Mouse (Mus musculus): ENCODE data around the gene Grcc10.

The Grcc10 gene

DNA sequence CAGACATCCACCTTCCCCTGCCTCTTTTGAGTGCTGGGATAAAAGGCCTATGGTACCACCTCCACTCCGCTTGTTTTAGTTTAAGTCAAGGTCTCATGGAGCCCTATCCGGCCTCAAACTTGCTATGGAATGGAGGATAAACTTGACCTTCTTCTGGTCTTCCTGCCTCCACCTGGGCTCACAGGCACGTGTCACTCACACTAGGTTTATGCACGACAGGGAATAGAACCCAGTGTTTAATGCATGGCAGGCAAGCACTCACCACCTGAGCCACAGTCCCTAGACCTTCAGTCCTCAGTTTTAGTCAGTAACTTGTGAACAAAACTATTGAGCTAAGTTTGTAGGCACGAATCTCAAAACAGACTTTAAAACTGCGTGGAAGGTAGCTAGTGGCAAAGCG lies 10.1 kb downstream of the Grcc10 start:
- no peak for DNase-seq (ENCODE audit: extremely low spot score)

DNA sequence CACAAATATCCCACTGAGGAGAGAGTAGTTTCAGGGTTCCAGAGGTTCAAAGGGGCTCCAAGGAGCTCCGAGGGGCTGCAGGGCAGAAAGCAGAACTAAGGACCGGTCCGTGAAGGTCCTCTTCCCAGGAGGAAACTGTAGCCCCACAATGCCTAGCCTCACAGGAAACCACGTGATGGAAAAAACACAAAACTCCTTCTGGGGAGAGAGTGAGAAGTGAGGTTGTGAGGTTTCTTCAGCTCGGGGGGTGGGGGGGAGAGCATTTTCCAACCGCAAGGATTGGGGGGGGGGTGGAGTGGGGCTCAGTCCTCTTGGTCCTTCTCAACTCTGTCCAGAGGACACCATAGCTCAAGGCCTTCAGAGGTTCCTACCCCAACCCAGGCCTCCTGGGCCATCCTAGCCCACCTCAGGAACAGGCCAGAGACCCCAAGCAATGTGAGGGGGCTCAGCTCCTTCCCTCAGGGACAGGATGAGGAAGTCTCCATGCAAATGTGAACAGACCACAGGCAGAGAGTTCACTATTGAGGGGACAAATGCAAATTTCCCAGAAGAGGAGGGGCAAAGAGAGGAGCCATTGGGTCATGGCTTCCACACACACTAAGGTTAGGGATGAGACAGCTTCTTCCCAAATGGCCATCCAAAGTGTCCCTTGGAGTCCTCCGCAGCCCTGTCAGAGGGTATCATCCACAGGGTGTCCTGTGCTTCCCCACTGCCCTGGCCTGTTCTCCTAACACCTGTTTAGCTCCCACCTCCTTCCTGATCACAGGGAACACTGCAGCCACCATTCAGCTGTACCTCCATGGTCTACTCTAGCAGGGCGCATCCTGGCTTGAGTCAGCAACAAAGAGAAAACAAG lies 11.1 kb downstream of the Grcc10 start:
- DNase-seq (ENCODE audit: extremely low spot score): no peak

DNA sequence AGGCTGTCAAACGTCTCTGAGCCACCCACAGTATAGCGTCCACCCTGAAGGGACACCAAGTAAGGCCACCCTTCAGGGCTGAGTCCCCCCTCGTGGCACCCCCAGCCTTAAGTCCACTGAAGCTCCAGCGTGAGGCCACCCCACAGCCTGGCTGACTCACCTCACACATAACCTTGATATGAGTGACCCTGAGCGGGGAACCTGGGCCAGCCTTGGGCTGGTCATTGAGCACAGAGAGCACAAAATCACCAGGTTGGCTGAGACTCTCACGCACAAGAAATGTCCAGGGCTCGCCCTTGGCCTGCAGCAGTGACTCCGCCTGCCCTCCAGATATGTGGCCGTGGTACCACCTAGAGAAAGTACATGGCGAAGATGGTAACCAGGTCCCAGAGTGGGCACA lies 12.6 kb downstream of the Grcc10 start:
- DNase-seq (ENCODE audit: extremely low spot score): no peak

DNA sequence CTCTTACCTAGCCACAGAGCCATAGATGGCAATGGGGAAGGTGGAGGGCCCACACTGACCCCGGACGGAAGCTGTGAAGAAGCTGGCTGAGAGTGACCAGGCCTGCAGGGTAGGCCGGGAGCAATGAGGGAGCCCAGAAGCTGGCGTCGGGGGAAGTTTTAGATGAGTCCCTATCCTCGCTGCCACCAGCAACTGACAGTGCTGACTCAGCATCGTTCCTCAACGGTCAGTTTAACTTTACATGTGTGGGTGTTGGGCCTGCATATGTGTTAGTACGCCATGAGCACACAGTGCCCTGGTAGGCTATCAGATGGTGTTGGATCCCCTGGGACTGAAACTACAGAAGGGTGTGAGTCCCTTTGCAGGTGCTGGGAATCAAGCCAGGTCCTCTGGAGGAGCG lies 16.7 kb downstream of the Grcc10 start:
- DNase-seq (ENCODE audit: extremely low spot score): no peak

DNA sequence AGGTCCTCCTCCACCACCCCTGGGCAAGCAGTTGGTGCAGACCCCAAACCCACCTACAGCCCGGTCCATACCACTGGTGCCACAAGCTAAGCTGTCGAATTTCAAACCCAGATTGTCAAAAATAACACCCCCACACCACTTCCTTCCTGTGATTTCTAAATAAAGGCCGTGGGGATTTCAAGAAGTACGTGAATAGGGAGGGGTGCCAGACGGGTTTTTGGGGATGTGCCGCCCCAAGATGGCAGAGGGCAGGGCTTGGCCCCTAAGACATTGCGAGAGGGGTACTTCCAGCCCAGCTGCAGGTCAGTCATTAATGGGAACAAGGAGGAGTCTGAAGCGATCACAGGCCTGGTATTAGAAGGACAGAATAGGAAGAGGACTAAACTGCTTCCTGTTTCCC lies 17.6 kb downstream of the Grcc10 start:
- DNase-seq (ENCODE audit: extremely low spot score): no peak

DNA sequence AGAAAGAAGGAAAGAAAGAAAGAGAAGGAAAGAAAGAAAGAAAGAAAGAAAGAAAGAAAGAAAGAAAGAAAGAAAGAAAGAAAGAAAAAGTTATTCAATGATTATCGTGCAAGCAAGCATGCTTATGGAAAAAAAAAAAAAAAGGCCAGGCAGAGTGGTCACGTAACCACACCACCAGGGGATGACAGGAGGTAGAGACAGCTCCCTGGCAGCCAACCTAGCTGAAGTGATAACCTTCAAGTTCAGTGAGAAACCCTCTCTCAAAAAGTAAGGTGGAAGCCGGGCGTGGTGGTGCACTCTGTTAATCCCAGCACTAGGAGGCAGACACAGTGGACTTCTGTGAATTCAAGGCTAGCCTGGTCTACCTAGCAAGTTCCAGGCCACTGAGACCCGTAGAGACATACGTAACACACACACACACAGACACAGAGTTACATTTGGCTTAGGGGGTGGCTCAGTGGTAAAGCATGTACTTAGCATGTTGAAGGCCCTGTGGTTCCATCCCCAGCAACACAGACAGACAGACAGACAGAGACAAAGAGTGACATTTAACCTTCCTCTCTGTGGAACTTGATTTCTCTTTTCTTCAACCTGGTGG lies 18.2 kb downstream of the Grcc10 start:
- no peak for DNase-seq (ENCODE audit: extremely low spot score)

DNA sequence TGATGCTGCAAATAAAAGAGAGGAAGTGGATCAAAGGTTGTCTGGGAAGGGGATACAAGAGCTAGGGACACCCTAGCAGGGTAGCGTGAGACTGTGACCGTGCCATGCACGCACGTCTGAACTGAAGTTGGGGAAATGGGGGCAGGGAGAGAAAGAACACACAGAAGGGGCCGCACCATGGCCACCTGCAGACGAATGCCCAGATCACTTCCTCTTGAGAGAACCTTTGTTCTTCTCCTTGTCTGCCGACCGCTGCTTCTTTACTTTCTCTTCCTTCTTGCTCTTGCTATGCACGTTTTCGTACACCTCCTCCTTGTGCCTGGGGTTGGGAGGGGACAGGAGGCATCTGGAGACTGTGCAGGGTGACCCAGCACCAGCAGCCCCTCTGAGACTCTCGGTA lies 20.3 kb downstream of the Grcc10 start:
- DNase-seq (ENCODE audit: extremely low spot score): no peak

DNA sequence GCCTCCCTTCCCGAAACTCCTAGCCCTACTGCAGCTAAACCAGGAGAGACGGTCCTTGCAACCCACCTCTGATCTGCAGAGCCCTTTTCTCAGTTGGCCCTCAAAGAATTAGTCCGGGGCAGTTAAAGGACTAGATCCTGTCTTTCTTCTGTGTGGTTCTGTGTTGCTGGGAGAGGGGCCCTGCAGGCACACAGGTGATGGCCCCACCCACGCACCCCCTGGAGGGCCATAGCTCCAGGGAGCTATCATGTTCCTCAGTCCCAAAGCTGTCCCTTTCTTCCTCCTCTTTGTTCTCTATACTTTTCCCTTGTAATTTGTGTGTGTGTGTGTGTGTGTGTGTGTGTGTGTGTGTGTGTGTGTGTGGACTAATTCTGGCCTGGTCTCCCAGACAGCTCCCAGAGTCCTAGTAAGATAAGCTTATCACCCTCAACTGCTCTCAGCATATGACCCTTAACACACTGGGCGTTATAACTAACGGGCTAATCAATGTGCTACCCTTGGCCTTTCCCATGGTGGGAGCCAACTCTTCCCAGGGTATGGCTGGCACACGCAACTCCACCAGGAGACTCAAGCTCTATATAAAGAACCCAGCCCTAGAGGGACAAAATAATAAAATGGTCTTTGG lies 21.7 kb downstream of the Grcc10 start:
- DNase-seq (ENCODE audit: extremely low spot score): no peak

DNA sequence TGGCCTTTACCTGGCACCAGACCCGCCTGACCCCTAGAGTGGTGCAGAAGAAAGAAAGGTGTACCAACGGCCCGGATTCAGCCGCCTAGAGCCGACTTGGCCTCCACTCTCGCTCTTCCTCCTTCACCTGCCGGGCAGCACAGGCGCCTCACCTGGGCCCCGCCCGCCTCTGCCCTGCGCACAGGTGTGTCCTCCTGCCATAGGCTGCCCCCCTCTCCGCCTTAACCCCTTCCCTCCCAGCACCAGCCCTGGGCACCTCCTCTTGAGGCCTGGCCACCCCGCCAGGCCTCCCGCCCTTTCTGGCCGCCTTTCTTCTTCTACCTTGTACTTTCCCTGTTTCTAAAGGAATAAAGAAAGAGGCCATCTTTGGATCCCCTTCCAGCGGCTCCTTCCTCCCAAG lies 22.5 kb downstream of the Grcc10 start:
- no peak for DNase-seq (ENCODE audit: extremely low spot score)

DNA sequence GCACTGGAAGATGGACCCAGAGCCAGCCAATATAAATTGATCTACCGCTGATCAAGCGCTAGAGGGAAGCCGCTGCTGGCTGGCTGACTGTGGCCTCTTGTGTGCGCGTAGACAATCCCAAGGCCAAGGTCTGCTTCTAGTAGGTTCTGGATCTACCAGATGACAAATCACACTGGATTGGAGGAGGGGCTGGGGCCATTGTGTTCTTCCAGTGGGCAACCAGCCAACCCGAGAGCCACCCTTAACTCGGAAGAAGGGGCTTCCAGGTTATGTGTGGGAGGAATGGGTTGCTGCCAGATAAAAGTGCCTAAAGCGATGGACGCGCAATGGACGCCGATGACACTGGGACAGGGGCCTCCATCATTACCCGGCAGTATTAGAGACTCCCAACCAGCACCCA lies 23.2 kb downstream of the Grcc10 start:
- DNase-seq (ENCODE audit: extremely low spot score): no peak

DNA sequence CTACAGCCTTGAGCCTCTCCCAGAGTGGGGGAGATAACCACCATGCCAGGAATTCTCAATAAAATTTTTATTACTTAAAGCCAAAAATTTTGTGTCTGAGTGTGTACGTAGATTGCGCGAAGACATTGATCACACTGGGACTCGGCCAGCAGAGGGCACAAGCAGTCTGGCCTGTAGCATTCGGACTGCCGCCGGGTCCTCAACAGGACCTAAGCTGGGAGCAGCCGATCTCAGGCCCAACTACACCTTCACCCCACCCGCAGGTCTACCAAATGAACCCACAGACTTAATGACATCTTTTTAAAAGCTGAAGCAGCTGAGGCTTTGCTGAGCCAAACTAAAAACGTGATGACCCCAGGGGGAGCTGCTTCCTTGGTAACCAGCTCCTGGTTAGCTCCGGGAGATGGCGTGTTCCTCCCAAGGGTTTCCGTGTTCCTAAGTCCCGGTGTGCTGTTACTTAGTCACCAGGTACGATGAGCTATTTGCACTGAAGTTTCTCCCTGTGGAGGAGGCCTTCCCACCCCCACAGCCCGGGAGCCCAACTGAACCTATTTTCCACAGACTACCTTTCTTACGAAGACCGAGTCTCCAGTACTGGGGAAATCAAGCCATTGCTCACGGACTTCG lies 24.2 kb downstream of the Grcc10 start:
- DNase-seq (ENCODE audit: extremely low spot score): peak; percentile 49

DNA sequence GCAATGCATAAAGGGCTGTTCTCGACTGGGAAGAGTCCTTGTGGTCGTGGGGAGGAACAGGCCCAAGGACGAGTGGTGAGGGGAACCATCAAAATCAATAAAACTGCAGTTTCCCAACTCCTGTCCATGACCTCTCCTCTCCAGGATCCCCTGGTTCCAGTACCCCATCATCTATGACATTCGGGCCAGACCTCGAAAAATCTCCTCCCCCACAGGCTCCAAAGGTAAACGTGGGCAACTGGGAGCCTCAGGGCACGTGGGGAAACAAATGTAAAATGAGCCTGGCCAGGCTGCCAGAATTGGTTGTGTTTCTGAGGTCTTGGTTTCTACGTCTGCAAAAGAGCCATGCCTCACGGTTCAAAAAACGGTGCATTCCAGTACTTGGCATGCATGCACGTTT lies 28.3 kb downstream of the Grcc10 start:
- no peak for DNase-seq (ENCODE audit: extremely low spot score)

DNA sequence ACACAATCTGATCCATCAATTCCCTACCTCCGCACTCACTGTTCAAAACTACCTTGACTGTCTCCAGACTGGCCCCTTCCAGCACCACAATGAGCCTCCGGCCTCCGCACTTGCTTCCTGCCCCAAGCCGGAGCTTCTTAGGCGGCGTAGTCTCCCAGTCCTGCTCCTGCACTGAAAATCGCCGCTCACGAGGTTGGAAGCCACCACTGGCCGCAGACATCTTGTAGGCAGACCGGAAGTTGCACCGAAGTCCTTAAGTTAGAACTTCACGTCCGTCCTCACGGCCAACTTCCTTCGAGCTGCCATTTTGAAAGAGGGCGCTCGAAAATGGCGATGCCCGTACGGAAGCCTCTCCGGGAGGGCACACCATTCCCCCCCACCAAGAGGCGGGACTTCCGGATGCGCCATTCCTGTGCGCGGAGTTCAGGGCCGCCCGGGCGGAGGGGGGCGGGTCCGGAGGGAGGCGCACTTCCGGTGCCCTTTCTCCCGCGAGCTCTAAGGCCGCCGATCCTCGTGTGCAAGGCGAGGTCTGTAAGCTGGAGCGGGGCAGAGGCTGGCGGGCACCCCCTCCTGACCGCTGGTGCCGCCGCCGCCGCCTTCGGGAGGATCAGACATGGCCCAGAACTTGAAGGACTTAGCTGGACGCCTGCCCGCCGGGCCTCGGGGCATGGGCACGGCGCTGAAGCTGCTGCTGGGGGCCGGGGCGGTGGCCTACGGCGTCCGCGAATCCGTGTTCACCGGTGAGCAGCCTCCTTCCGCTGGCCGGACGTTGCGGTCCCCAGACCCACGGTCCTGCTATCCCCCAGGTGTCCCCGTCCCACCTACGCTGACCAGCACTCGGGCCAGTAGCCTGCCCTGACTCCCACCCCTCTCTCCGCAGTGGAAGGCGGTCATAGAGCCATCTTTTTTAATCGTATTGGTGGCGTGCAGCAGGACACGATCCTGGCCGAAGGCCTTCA lies 29.1 kb downstream of the Grcc10 start, which contains the start of the genes Emg1 and Phb2:
Gene Emg1, minus strand, starts transcription at position 355 of the 959 bp plus-strand sequence.
Gene Phb2, plus strand, starts transcription at position 513 of the 959 bp plus-strand sequence.
- DNase-seq (ENCODE audit: extremely low spot score): peak; percentile 98

DNA sequence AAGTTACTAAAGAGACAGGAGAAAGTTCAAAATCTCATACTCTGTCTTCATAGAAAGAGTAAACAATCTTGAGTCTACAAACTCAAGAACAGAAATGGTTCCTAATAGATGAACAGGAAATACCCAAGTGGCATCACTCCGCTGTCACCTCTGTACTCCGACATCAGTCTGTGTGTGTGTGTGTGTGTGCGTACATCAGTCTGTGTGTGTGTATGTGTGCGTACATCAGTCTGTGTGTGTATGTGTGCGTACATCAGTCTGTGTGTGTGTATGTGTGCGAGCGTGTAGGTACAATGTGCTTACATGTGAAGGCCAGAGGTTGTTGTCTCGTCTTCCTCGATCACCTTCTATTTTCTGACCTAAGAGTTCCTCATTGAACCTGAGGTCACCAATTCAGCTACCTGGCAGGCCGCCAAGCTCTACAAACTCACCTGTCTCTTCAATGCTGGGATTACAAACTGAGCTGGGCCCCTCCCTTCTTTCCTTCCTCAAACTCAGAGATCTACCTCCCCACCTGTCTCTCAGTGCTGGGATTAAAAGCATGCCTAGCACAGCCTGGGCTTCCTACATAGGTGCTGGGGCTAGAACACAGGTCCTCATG lies 32.8 kb downstream of the Grcc10 start:
- no peak for DNase-seq (ENCODE audit: extremely low spot score)

DNA sequence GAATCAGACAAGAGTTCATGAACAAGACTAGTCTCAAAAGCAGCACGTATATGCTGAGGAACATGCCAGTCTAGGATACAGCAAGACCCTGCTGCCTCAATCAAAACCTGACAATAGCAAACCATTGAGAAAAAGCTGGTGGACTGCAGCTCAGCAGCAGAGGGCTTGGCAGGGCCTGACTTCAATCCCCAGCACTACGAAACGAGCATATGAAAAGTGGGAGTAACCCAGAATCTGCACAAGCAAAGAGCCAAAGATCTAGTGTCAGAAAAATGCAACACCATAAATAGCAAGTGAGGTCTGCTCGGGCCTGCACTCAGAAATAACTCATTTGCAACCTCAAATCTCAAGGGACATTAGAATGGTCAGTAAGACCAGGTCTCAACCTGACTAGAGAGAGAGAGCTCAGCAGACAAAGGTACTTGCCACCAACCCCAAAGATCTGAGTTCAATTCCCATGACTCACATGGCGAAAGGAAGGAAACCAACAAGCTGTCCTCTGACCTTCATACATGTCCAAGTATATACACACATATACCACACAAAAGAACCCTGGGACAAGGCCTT lies 35.0 kb downstream of the Grcc10 start:
- DNase-seq (ENCODE audit: extremely low spot score): no peak

DNA sequence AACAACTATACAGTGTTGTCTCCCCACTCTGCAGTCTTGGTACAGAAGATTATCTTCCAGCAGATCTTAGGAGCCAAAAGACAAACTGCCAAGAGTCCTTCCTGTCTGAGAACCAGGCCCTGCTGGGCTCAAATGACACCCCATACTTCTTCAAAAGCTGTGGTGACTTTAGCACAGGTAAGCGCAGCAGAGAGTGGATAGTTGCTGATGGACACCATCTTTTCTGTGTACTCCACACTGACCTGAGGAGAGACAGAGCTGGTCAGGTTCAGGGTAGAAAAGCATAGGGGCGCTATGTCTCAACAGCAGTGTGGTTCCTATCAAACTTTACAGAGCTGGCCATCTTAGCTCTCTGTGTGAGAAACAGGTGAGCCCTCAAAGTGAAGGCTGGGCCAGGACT lies 36.8 kb downstream of the Grcc10 start:
- DNase-seq (ENCODE audit: extremely low spot score): no peak

DNA sequence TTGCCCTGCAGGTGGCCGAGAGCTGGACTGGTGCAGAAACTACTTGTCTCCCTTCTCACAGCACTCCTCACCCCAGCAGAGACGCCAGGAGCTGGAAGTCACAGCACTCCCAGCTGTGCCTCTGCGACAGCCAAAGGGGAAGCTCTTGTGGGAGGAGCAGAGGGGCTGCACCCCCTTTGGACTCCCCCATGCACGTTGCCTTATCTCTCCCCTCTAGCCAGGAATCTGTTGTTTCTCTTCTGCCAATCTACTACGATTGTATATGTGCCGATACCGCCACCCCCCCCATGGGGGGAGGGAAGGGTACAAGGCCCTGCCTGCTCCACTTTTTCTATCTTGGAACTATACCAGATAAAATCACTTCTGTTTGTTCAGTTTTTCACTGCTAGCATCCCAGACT lies 37.4 kb downstream of the Grcc10 start:
- DNase-seq (ENCODE audit: extremely low spot score): no peak

DNA sequence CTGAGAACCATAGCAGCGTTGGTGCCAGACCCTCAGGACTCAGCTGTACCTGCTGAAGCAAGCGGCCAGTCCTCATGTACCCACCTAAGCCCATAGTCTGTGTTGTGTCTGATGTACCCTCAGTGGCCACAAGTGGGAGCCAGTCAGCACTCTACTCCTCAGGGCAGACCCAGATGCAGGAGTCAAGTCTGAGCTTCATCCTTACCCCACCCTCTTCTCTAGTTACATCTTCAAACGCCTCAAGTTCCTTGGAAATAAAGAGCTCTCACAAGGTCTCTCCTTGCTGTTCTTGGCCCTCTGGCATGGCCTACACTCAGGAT lies 38.4 kb downstream of the Grcc10 start:
- DNase-seq (ENCODE audit: extremely low spot score): peak; percentile 62

DNA sequence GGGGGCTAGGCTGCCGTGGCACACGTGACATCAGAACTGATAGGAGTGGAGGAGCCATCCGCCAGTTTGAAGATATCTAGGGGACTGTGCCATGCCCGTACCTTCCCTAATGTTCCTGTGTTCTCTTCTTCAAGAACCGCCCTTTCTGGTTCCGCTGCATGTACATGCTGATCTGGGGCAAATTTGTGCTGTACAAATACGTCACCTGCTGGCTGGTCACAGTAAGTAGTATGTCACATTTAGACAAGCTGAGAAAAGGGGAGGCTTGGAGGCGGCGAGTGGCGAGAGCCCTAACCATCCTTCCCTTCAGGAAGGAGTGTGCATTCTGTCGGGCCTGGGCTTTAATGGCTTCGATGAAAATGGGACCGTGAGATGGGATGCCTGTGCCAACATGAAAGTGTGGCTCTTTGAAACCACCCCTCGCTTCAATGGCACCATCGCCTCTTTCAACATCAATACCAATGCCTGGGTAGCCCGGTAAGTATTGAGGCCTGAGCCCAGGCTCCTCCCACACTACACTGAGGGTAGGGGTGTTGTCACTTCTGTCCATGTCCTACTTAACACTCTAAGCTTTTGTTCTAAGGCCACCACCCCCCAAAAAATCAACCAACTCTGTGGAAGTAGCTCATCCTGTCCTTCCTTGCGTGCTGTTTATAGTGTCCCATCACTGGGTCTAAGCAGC lies 38.9 kb downstream of the Grcc10 start:
- no peak for DNase-seq (ENCODE audit: extremely low spot score)

DNA sequence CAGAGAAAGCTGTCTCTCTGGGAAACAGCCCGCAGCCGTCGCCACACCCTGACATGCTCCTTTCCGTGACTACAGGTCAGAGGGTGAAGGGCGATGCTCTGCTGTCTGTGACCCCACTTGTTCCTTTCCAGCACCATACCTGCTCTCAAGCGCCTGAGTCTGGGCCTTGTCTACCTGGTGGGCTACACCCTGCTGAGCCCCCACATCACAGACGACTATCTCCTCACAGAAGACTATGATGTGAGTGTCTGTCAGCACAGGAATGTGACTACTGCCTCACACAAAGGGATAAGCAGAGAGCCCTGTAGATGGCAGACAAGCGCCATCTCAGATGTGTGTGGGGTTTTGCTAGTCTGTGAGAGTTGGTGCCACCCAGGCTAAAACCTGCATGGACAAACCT lies 39.8 kb downstream of the Grcc10 start:
- no peak for DNase-seq (ENCODE audit: extremely low spot score)

Measured in embryo, embryonic 9.5 days (tissue).